Comparison of ENCODE assay signal across 16 mouse cellular contexts in genomic region chr5:149447733-149448132, GRCm38 (mm10). TPM values are rescaled to one million over a fixed set of nuclear protein-coding genes. Genes with fewer than 3 reads are reported as not detected.
DNase-seq lines count a peak whose midpoint lies in the region; ATAC-seq and TF ChIP-seq lines count a peak whose summit lies in the region.
"Had no signal": no experiment of that assay in that cellular context is flagged by ENCODE, and none has a peak within 500 bp of the region (broad histone marks: within the 10 kb centered on the region; RNA-seq: fewer than 3 reads in every experiment).

No protein-coding gene starts in this region.

- no peak for DNase-seq in layer of hippocampus, adult 2 months (ENCODE audit: low spot score in 2 of 2)
- no peak for DNase-seq in layer of hippocampus, adult 11-12 months (ENCODE audit: low spot score)
- DNase-seq in B cell, adult 2 months, result peak; percentile 37 to 39
- DNase-seq in induced T-regulatory cell, adult 2 months (ENCODE audit: low read depth), result peak; percentile 38
- no peak for DNase-seq in layer of hippocampus, postnatal 36 days
- DNase-seq: gastrocnemius, postnatal 10 days; lung, postnatal 14 days; midbrain, embryonic 14.5 days had no signal

- no peaks in the 10 kb centered on the region for H3K9me3 ChIP-seq in E14TG2a.4 (ENCODE audit: low read length)
- H3K9me3 ChIP-seq: neural tube, embryonic 13.5 days had no signal

- peak; percentile 54 for TF ChIP-seq CTCF in layer of hippocampus, adult 2 months (conservative IDR thresholded peaks at IDR 0.05)
- peak; percentile 91 for TF ChIP-seq CTCF in E14TG2a.4 (conservative IDR thresholded peaks at IDR 0.05; ENCODE audit: low read length)

- no peaks in the 10 kb centered on the region for H3K4me1 ChIP-seq in E14TG2a.4 (replicated peaks; ENCODE audit: low read depth, low read length)
- H3K4me1 ChIP-seq: embryonic facial prominence, embryonic 13.5 days had no signal

- no peaks in the 10 kb centered on the region for H3K36me3 ChIP-seq in E14TG2a.4 (ENCODE audit: insufficient read depth, low read length)
- H3K36me3 ChIP-seq: embryonic facial prominence, embryonic 13.5 days; heart, embryonic 12.5 days; hindbrain, embryonic 10.5 days; limb, embryonic 12.5 days; neural tube, embryonic 13.5 days had no signal

- no peak overlapping the region for H3K4me3 ChIP-seq in layer of hippocampus, adult 2 months
- H3K4me3 ChIP-seq in E14TG2a.4 (replicated peaks; ENCODE audit: low read length), result no peak overlapping the region
- H3K4me3 ChIP-seq: embryonic facial prominence, embryonic 13.5 days; heart, embryonic 12.5 days; hindbrain, embryonic 10.5 days; limb, embryonic 12.5 days; neural tube, embryonic 13.5 days had no signal

- no peak for ATAC-seq in frontal cortex, adult (ENCODE audit: low TSS enrichment)

- H3K27me3 ChIP-seq in E14TG2a.4 (ENCODE audit: insufficient read depth, low read length), result 0 out of 2 replicates have a peak, but pooled peaks cover 2% of the 10 kb centered on the region
- H3K27me3 ChIP-seq: embryonic facial prominence, embryonic 13.5 days; heart, embryonic 12.5 days; limb, embryonic 12.5 days; neural tube, embryonic 13.5 days had no signal

- no peak overlapping the region for H3K27ac ChIP-seq in layer of hippocampus, adult 2 months
- H3K27ac ChIP-seq: embryonic facial prominence, embryonic 13.5 days; hindbrain, embryonic 10.5 days; limb, embryonic 12.5 days; neural tube, embryonic 13.5 days had no signal

RNA-seq across cellular contexts. Expression of gene Tex26, which starts 8.3 kb away (rescaled TPM):
- under 1 TPM; 0.49 to 0.69 TPM for total RNA-seq in layer of hippocampus, adult 2 months (2021)
- total RNA-seq in layer of hippocampus, postnatal 36 days (2021), result under 1 TPM; 0.30 to 0.73 TPM
- total RNA-seq: layer of hippocampus, postnatal 25 days had no signal

RNA-seq across cellular contexts. Expression of gene Medag, which starts 36.2 kb away (rescaled TPM):
- 1 to 10 TPM; 3.9 to 4.0 TPM for total RNA-seq in layer of hippocampus, adult 2 months (2021)
- 1 to 10 TPM; 2.8 to 3.2 TPM for total RNA-seq in layer of hippocampus, postnatal 36 days (2021)

Comparison
In these comparisons a context has a peak if more than half of its experiments do, and no peak if none do; other contexts are left out.
1. DNase-seq: peak in B cell, adult 2 months (2 of 2) and induced T-regulatory cell, adult 2 months (single experiment); none in layer of hippocampus, adult 2 months (0 of 2), layer of hippocampus, adult 11-12 months (single experiment) and layer of hippocampus, postnatal 36 days (0 of 2).